Mouse (Mus musculus) right cerebral cortex, postnatal 10 days (tissue): ENCODE measurements at regions not wholly inside any gene's neighbourhood (a gene's known extent, or its start where the extent isn't known, plus 50 kb on each side); places are given as distances from the start of the nearest gene placed in this dataset.
A peak's percentile ranks its signal among the peaks of the same experiment; 100 is the strongest.

Experiments
- DNase-seq, 2 experiments: peaks; one replicate each; pipeline ENCODE4 v3.0.0; 2021; ENCODE audit warnings: low spot score in 2 of 2

DNA sequence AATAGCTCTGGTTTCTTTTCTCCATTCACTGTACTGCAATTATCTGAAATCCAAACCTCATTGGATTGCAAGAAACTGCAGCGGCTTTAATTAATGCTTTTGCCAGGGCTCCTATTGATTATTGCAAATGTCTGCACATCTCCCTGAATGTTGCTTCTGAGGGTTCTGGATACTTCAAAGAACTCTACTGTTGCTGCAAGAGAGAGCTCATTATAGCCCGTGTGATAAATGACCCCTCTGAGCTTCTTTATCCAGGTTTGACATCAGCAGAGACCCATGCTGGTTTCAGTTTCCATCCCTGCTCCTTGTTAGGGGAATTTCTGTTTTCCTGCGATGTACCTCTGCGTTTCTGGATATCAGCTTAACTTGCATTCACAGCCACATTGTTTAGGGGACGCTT lies 78.4 kb upstream of the Nav3 start:
- DNase-seq: no peak

DNA sequence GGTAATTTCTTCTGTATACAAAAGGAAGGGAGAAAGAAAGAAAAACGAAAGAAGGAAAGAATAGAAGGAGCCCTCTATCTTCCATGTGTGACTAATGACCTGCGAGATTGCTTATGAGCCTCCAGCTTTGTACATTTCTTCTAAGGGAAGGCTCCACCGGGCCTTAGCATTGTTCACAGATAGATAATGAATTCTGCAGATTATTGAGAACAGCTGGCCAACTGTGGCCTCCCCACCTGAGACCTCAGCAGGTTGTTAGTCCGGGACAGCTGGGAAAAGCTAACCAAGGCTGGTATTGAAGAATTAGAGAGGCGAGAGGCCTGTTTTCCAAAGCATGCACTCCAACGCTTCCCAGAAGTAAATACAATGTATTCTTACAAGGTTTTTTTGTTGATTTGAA lies 86.7 kb upstream of the Nav3 start:
- DNase-seq: no peak

DNA sequence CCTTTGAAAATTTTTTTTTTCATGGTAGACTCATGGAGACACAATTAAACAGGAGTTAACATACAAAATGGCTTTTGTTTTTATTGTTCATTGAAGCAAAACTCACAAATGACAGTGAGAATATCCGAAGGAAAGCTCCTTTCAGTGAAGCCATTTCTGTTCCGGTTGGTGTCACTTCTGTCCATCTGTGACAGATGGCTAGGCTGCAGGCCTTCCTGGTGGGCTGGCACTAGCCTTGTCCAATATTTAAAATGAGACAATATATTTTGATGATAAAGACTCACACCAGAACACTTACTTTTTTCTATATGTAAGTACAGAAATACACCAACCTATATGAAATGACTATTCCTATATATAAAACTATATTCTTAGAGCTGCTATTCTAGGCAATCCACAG lies 92.4 kb upstream of the Nav3 start:
- no peak for DNase-seq

DNA sequence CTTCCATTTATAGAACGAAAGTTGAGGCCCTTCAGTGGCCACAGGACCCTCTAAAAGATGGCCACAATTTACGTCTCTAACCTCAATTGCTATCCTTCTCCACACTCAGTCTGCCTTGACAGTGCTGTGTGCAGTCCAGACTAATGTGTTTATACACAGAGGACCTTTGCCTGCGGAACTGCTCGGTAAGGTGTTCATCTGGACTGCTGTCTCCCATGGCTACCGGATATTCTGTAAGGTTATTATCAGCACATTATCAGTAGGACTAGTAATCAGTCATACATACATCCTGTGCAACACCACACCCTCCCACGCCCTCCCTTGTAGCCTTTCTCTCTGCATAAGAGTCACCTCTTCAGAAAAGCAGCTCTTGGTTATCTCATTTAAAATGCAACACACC lies 98.0 kb upstream of the Nav3 start:
- no peak for DNase-seq

DNA sequence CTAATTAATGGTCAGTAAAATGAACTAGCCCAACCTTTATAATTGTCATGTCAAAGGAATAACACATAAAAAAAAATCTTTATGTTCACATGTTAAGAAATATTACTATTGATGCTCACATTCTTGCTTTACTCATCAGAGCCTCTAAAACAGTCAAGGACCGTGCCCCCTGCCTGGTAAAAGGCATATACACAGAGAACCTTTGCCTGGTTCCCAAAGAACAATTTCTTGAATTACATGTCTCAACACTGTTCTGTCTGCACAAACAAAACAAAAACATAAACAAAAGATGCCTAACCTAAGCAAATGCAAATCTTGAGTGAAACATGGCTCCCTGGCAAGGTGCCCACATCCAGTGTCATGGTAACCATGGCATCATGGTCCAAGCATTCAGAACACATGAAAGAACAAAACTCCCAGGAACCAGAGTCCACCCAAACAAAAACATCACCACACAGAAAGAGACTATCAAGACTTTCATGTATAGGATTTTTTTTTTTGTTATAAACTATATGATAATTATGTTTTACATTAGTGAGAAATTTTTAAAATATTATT lies 100.4 kb upstream of the Nav3 start:
- peak in 1 of 2 experiments; percentile 35 for DNase-seq

DNA sequence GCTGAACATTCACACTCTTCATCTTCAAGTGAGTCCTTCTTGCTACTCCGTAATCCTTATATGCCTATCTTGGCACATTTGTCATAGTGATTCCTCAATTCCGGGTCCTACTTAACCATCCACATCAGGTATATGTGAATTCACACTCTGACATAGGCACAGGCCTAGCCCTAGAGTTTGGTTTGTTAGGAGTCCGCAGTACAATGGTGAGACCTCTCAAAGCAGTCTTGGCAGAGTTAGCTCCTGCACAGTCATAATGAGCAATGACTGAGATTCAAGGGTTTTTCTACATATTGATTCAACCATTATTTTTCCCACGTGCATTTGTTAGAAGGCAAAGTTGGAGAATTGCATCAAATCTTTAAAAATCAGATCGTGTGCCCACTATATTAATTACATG lies 107.1 kb upstream of the Nav3 start:
- DNase-seq: no peak

DNA sequence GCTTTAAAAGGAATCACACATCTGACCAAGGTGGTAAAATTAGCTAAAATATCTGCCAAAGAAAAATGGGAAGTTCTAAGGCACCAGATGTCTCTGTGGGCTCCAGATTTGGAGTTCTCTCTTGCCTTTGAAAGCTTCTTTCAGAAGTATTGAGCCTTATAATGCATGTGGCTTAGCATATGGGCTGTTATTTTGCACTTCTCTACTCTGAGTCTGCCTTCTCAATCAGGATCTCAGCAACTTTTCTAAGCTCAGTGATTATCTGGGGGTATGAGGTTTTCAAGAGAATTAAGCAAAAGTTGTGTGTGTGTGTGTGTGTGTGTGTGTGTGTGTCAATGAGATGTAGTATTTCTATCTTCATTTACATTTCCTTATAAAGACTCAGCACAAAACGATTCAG lies 107.6 kb upstream of the Nav3 start:
- peak; percentile 66 to 77 for DNase-seq

DNA sequence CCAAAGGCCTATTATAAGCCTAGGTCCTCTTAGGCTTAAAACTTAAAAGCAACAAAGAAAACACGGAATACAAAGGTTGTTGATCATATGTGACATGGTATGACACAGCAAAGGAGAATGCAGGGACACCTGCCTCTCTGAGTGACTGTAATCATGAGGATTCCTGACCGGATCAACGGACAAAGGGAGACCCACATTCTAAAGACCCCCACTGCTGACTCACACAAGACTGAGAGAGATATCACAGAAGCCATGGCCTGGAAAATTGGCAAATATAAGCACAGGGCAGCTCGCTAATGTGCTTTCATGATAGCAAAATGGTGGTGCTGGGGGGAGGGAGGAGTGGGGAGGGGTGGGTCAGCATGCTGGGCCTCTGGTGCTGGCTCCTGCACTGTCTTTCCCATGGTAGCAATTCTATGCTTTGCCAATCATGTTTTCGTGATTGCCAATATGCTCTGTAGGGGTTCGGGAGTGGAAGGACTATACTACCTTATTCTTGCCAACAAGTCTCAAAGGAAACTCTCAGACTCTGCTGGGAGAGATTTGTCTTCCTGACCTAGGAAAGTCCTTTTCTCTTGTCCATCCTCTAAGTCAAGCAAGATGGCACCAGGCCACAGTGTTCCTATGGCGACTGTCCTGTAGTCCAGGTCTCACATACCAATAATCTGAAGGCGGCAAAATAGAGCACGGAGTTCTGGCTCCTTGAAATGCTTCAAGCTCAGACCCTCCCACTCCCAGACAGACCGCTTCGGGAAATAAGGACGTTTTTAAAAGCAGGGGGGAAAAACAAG lies 110.5 kb upstream of the Nav3 start:
- no peak for DNase-seq

DNA sequence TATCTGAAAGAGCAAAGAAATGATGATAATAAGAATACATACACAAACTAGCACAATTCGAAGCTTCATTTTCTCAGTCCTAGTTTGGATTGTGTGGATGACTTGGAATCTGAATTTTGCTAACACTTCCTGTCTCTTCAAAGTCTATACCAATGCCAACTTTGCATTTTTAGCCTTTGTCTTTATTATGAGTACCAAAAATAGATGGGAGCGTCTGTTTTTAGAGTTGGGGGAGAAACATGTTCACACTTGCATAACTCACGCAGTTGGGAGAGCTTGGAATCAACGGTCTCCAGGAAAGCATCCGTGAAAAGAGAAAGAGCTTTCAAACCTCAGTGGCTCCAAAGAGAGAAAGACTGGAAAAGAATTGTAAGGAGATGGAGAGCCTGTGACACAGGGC lies 114.5 kb upstream of the Nav3 start:
- peak in 1 of 2 experiments; percentile 55 for DNase-seq

DNA sequence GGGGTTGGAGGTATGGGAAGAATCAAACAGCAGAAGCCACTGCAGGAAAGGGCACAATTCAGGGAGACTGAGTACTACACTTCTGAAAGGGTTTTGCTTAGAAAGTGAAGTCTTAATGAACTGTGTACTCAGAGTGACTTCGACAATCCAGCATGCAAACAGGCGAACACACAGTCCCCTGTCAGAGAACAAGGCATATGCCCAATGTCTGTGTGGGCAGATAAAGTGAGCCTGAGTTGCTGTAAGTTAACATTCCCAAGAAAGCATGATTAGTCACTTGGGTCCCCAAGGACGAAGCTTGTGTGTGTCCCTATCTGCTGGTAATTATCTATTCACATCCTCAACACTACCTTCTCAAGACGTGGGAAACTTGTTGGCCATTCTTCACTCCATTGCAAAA lies 115.2 kb upstream of the Nav3 start:
- no peak for DNase-seq

DNA sequence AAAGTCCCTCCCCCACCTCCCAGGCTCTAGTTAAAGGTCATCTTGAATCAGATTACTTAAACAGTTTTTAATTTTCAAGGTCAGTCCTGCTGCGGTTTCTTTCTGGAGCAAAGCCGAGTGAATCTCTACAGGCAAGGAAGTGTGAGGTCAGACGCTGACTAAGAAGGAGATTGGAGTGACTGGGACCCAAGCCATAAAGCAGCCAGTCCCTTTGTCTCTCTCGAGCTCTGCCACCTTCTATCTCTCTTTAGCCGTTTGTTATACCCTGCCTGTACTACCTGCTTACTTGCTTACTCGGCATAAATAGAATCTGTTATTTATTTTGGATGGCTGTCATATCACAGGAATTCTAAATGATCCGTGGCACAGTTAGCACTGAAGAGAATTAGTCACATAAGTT lies 117.5 kb upstream of the Nav3 start:
- no peak for DNase-seq

DNA sequence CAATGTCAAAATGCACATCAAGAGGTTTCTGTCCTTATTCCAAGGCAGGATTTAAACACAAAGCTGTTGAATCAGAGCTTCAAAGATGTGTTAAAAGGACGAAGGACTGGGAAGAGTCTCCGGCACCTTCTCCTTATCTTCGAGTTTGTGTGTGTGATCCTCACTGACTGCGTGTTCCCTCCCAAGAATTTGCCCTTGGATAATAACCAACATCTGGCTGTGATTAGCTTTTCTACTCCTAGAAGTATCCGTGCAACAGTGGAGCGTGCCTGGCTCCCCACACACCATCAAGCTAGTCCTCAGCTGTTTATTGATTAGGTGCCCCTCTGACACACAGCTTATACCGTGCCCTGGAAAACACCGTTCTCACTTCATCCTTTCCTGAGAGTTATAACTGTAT lies 130.0 kb upstream of the Nav3 start:
- no peak for DNase-seq

DNA sequence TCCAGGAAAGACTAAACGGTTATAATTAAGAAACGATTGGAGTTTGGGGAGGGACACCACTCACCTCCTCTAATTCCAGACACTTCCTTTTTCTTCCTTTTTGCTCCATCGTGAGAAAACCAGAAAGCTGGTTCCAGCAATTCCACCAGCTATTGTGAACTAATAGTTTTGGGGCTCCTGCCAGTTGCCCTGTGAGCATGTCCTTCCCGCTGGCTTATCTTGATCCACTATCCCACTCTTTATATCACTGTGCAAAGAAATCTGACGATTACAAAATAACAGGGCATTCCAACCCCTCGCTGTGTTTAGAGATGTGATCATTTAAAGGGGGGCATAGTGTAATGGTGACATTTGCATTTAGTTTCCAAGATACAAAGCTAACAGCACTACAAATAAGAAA lies 130.5 kb upstream of the Nav3 start:
- no peak for DNase-seq

DNA sequence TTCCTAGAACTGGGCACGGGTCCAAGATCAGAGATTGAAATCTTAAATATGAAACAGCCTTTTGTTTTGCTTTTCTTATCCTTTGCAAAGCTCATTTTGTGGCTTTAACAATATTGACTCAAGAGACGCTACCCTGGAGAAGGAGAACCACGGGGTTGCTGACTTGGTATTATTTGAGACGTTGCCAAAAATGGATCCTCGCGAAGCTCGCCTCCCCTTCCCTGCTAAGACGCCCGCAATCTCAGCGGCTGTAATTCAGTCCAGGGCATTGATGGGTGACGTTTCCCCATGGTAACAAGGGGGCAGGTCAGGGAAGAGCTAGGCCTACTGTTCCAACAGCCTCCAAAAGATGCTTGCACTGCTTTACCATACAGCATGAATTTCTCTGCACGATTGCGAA lies 131.5 kb upstream of the Nav3 start:
- DNase-seq: no peak

DNA sequence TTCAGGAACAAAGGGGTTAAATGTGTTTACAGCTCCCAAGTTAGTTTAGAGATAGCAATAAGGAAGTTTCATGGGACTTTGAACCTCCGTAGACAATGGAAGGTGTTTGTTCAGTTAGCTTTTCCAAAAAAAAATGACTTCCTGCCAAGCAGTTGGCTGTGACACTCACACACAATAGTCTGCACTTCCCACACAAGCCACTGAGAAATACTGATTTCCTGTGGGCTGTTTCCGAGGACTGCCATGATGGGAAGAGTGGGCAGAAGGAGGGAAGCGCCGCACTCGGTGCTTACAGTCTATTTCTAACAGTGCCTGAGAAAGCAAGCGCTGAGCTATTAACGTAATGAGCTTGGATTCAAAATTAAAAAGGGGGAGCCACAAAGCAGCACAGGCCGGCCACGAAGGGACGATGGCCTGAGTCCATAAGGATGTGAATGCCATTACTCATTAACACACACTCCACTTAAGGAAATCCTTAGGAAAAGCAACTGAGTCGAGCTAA lies 144.4 kb upstream of the Nav3 start:
- peak; percentile 42 to 48 for DNase-seq

DNA sequence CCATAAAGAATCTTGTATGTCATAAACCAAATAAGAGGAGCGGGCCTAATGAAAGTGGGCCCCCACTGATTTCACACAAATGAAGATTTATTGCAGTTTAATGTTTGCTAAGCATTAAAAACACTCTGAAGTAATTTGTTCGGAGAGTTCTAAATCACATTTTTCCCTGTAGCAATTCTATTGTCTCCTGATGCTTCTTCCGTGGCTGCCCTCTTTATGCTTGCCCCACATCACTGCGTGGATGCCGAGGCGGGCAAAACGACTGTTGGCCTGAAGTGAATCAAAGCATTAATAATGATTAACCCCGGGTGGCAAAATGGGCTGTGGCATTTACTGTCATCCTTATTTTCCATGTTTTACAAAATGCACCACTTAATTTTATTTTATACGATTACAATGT lies 134.9 kb upstream of the E2f7 start:
- no peak for DNase-seq

DNA sequence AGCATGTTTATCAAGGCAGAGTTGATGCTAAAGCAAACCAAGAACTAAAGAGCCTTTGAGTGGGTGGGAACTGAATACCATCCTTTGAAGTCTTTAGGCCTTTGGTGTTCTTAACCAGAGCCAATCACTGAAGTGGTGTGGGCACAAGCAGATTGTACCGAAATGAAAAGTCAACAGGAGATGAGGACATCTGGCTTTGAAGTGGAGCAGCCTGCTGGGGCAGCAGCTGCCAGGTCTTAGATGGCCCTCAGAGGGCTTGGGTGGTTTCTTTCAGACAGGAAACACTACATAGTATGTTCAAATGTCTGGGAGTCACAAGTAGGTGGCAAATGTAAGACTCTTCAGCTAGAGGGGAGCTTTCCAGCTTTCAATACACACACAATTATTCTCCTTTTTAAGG lies 128.2 kb upstream of the E2f7 start:
- no peak for DNase-seq

DNA sequence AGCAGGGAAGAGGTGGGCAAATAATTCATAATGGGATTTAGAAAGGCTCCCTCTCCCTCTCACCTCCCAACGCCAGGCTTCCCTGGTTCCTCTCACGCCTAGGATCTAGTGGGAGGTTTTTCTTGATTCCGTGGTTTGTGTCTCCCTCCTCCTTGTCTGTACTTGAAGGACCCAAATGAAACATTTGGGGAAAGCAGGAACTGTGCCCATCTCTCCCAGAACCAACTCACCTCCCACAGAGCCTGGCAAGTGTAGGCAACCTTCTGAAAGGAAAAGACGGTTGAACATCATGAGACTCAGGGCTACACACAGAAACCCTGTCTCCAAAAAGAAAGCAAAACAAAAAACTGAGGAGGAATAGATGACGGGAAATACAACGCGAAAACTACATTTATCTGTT lies 126.0 kb upstream of the E2f7 start:
- no peak for DNase-seq

DNA sequence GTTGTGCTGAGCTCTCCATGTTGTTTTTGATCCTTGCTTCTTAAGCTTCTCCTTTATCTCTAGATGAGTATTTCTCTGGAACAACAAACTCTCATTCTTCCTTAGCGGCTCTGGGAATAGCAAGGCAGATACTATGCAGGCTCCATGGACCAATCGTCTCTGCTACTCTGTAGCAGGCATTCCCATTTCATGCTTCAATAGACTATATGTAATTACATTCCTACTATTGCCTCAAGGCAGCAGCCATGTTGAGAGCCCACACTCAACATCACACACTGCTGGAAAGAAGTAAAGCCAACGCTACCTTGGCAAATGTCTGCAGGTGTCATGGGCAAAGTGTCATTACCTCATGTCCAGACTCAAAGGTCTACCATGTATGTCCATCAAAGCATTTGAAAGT lies 119.6 kb upstream of the E2f7 start:
- no peak for DNase-seq

DNA sequence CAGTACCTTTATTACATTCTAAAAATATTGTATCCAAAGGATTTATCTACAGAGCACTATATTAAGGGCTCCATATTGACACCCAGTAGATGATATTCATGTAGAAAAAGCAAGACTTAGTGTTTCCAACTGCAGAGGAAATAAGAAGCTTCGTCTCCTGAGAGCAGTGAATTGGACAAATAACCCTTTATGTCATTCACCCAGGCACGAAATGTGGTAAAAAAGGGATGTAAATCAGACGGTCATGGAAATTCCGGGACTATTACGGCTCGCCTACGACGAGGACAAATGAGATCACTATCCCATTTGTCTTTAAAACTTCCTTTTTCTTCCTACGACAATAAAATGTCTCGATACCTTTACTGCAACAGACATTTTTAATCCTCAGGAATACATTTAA lies 104.8 kb upstream of the E2f7 start:
- DNase-seq: no peak

DNA sequence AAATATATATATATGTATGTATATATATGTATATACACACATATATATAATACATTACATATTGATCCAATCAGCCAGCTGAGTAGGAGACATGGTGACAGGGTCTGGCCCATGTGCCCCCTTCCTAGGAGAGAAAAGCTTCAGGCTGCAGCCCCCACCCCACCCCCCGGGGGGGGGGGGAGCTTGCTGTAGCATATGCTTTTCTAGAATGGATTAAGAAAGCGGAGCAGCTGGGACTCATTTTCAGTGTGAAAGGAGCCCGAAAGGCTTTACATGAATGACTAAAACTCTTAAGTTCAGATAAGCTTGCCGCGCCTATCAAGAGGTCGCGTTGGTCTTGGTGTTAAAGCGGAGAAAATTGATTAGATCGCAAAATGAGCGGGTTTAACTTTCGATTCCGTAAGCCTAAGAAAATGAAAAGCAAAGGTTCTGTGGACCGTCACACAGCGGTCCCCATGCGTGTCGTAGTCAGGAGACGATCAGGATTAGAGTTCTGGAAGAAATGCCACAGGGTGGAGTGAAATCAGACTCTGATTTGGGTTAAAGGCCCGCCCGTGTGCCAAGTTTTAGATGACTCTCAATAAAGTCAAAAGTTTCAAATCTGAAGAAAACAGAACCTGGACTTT lies 103.1 kb upstream of the E2f7 start:
- DNase-seq: no peak

DNA sequence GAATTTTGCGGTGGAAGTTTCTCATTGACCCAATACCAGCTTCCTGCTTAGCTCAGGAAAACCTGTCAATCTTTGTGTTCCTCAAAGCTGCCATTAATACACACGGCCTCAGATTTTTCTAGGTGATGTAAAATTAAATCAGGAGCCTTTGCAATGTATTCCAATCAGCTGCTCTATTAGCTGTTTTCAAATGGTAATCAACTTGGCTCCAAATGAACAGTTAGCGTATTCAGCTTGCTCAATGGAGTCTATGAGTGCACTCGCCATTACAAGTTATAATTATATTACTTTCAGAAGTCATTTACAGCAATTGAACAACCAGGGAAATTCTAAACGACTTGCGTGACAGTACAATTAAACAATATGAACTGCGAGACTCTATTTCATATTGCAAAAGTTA lies 97.6 kb upstream of the E2f7 start:
- DNase-seq: no peak

DNA sequence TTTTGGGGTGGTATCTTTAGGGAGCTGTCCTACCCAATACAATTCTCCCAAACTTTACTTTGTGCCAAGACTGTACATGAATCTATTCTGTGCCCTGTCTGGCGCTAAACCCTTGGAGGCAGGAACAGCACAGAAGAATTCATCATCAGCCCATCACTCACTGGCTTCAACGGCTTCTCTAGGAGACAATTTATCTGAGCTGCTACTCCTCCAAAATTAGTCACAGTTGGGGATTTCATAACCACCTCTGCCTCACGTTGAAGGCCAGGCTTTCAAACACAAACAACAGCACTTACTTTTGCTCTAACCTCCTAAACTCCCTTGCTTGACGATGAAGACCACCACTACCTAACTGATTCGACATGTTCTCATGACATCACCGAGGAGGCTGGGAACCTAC lies 95.1 kb upstream of the E2f7 start:
- no peak for DNase-seq
